Mouse (Mus musculus): ENCODE results near the gene AF366264.
"Not testable (repeated sequence)": the region's sequence is repeated elsewhere in the genome, so short reads cannot be mapped to it uniquely, and the experiment has no call there.

The AF366264 gene

DNA sequence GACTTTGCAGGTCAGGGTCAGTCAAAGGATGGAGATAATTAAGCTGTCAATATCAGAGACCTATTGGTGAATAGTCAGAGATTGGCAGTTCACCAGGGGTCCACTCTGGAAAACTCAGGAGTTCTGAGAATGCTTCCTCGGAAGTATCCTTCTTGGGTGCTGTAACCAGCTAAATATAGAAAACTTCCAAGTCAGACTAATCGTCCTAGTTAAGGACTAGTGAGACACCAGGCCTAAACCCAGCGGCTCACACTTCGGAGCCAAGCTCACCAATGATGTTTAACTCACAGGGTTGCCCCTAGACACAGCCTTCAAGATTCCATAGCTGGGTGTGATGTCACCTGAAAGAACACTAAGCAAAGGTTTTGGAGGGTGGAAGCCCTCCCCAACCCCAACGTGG is at the start of gene AF366264:
TSS of gene AF366264 (minus strand) at position 101 of the 400 bp plus-strand sequence.
- not testable (repeated sequence) for DNase-seq (ENCODE audit: low read depth, low spot score)

DNA sequence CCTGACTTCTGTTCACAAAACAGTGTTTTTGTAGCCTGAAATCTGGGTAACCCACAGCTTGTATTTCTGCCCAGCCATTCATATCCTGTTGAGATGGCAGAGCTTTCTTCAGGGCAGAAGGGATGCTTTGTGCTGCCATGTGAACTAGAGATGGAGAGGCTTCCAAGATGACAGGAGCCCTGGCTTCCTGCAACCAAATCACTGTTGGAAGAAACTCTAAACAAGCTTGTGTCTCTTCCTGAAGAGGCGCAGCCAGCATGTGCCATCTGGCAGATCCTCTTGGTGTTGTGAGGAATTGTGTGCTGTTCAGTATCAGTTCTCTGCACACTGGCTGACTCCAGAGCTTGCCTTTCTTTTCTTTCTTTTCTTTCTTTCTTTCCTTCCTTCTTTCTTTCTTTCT is 5.1 kb upstream of the AF366264 start:
- DNase-seq (ENCODE audit: low read depth, low spot score) = not testable (repeated sequence)

DNA sequence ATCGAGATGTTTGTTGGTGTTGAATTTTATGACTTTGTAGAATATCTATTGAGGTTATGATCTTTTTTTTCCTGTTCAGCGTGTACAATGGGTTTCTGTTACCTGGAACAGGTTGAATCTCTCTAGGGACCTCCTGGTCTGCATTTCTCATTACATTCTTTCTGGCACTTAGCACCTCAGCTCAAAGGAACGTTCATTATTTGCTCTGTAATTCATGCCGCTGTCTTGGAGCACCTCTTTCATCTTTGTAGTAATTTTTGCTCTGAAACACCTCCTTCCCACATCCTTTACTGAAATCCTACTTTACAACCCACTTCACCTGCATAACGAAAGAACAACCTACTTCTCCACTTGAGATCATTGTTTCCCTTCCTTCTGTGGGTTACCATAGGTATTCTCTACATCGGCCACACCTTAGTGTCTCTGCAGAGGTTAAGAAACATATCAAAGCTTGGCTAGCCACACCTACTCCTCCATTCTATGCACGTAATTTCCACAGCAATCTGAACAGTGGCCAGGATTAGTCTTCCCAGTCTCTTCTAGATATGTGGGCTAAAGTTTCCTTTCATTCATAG is 9.5 kb downstream of the AF366264 start:
- no peak for DNase-seq (ENCODE audit: low read depth, low spot score)

DNA sequence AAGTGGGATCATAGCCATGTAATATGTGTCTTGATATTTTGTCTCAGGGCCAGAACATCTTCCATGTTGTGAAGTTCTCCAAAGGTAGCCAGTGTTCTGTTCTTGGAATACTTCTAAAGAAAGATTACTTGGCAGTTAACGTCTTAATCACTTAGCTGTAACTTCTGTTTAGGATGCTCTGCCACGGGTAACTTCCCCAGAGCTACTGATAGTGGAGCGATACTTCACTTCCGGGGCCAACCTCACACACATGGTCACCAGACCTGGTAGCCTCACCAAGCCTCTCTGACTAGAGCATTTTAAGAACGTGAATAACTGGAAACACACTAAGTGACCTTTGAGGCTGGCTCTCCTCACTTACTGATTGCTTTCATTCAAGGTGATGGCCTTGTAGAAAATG is 38.6 kb downstream of the AF366264 start:
- no peak for DNase-seq (ENCODE audit: low read depth, low spot score)

DNA sequence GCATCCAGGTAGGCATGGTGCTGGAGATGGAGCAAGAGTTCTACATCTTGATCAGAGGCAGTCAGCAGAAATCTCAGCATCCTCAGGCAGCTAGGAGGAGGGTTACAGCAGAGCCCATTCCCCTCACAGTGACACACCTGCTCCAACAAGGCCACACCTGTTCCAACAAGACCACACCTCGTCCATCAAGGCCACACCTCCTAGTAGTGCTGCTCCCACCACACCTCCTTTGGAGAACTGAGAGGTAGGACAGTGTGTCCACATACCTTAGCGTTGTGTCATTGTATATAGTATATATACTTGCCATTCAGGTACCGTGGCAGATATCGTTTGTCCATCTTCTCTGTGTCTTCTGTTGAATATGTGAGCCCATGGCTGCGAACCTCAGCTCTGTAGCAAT is 40.5 kb downstream of the AF366264 start:
- no peak for DNase-seq (ENCODE audit: low read depth, low spot score)

DNA sequence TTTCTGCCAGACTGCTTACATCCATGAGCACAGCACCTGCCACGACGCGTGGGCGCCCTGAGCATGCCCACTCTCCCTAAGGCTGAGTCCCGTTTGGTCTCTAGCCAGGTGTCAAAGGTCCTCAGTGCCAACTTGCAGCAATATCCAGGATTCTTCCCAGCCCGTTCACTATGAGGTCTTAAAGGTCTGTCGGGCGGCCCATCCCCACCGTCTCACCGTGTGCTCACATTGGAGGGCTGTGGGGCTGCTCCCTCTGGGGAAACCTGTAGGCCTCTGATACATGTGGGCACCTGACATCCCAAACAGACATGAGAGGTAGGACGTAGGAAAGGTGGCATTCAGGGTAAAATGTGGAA is 44.5 kb downstream of the AF366264 start:
- no peak for DNase-seq (ENCODE audit: low read depth, low spot score)

DNA sequence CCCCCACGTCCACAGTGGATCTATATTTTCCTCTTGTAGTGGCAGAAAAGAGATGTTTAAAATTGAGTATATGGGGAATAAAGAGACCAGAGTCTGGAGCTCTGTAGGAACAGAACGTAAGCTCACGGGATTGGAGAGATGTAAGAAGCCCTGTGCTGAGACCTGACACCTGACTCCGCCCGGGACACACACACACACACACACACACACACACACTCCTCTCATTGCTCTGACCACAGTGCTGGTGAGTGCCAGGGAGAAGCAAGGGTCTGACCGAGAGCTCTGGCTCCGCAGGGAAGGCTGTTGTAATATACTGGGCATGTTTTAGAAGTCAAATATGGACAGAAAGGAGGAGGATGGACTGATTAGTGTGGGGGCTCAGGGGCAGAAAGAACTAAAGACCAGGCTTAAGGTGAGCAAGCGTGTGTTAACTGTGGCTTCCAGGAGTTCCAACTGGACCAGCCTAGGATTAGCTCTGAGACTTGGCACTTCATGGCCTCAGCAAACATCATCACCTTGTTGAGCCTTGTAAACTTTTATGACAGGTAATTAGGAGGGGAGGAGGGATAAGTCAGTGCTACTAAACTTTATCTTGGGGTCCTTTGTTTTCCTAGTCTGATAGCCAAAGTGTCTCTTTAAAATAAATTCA is 45.0 kb downstream of the AF366264 start:
- DNase-seq (ENCODE audit: low read depth, low spot score) = no peak

DNA sequence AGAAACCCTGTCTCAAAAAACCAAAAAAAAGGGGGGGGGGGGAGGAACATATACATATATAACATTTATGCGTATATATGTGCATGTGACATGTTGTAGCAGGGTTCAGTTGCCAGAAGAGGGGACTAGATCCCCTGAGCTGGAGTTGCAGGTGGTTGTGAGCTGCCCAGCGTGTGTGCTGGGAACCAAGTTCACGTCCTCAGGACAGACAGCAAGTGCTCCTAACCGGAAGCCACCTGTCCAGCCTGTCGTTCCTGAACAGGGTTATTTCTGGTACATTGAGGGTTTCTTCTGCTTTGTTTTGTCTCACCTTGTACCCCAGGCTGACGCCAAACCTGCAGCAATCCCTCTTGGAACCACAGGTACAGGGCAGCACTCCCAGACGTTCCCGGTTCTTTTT is 48.6 kb downstream of the AF366264 start:
- no peak for DNase-seq (ENCODE audit: low read depth, low spot score)

DNA sequence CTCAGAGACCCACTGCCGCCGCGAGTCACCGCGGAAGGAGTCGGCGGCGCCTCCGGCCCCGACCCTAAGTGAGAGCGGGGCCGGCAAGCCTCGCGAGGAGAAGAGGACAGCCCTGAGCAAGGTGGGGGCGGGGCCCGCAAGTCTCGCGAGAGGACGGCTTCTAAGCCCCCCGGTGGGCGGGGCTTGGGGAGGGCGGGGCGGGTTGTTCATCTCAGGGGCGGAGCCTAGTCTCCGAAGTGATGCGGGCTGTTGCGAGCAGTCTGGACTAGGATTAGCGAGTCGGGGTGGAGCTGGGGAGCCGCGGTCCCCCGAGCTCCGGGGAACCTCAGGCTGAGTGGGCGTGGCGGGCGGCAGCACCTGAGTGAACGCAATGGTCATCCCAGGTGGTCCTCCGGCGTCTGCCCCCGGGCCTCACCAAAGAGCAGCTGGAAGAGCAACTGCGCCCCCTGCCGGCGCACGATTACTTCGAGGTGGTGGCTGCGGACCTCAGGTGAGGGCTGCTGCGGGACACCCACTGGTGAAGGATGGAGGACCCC is 52.4 kb downstream of the AF366264 start:
- peak; percentile 99 for DNase-seq (ENCODE audit: low read depth, low spot score)

DNA sequence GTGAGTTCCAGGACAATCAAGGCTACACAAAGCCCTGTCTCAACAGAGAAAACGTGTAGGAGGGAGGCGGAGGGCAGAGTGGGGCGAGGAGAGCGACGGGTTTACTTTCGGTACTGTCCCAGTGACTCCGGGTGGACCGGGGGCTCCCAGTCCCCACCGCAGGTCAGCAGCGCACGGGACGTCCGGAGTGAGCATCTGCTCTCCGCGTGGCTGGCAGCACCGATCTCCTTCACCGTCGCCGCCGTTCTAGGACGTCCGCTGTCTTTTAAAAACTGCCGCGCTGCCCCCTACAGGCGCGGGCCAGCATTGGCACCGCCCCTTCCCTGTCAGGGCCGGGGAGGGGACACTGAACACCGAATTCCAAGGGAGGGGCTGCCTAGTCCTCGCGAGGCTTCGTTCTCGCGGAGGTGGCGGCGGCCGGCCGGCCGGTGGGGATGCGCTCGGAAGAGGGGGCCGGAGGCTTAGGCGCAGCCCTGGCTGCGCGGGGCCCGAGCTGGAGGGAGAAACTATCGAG is 52.9 kb downstream of the AF366264 start, which contains the start of gene Upf3a:
TSS of gene Upf3a (plus strand) at position 366 of the 514 bp plus-strand sequence.
- DNase-seq (ENCODE audit: low read depth, low spot score) = peak; percentile 97

All from CD4-positive helper T cell, adult 2 months (primary cell).